Mouse (Mus musculus): ENCODE measurements around the gene Cacna2d2. TPM values are rescaled to one million over a fixed set of nuclear protein-coding genes. Genes with fewer than 3 reads are reported as not detected.
A peak's percentile ranks its signal among the peaks of the same experiment; 100 is the strongest.

The Cacna2d2 gene
- polyA plus RNA-seq (2015; fragmentation: Nextera tagmentation; extraction: Ambion mirVana): 3.9 and 4.2 TPM in 2 replicates

DNA sequence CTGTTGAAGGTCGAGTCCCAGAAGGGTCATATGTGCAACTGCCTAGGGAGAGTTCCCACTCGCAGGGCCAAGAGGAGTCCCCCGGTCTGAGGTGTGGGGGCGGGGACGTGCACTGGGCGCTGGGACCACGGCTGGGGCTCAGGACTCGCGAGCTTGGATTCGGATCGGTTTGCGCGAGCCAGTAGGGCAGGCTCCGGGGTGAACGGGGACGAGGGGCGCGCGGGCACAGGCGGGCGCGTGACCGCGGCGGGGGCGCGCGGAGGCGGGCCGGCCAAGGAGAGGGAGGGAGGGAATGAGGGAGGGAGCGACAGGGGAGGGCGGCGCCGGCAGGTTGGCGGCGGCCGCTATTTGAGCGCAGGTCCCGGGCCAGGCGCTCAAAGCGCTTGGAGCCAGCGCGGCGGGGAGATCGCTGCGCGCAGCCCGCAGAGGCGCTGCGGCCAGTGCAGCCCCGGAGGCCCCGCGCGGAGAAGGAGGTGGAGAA is at the start of gene Cacna2d2:
Gene Cacna2d2, plus strand, starts transcription at position 122 of the 481 bp plus-strand sequence.
- WGBS: 2% methylated on average over 31 of the region's 54 CpGs
- Histone ChIP-seq H3K4me3 (peak within 1 kb of the TSS; percentile 89), H3K4me2 (replicated peaks) (peak within 1 kb of the TSS; percentile 99), H3K27ac (replicated peaks) (peak within 1 kb of the TSS; percentile 56), H3K36me3 (no peaks in the 10 kb centered on the region), H3K9ac (replicated peaks) (peak within 1 kb of the TSS; percentile 76), H3K9me3 (no peaks in the 10 kb centered on the region), H3K27me3 (peaks cover 47% of the 10 kb centered on the region; the same call in 1 of the 2 replicates), H3K4me1 (peaks cover 42% of the 10 kb centered on the region)
- peak; percentile 74 for ATAC-seq (replicated peaks)

- no peaks in the 10 kb centered on the region for H3K4me1 ChIP-seq
- no peak for ATAC-seq (replicated peaks)
- WGBS: 67% methylated on average over 1 of the region's 1 CpGs
- H3K9ac ChIP-seq (replicated peaks): no peak overlapping the region
- H3K27me3 ChIP-seq: peaks cover 9% of the 10 kb centered on the region; the same call in 1 of the 2 replicates
- no peak overlapping the region for H3K4me3 ChIP-seq
- H3K4me2 ChIP-seq (replicated peaks): no peak overlapping the region
- H3K27ac ChIP-seq (replicated peaks): no peak overlapping the region
- no peaks in the 10 kb centered on the region for H3K9me3 ChIP-seq
- no peaks in the 10 kb centered on the region for H3K36me3 ChIP-seq
Observed at GRCm38 (mm10) chr9:107354826-107355225, 44.6 kb upstream of the Cacna2d2 start.

DNA sequence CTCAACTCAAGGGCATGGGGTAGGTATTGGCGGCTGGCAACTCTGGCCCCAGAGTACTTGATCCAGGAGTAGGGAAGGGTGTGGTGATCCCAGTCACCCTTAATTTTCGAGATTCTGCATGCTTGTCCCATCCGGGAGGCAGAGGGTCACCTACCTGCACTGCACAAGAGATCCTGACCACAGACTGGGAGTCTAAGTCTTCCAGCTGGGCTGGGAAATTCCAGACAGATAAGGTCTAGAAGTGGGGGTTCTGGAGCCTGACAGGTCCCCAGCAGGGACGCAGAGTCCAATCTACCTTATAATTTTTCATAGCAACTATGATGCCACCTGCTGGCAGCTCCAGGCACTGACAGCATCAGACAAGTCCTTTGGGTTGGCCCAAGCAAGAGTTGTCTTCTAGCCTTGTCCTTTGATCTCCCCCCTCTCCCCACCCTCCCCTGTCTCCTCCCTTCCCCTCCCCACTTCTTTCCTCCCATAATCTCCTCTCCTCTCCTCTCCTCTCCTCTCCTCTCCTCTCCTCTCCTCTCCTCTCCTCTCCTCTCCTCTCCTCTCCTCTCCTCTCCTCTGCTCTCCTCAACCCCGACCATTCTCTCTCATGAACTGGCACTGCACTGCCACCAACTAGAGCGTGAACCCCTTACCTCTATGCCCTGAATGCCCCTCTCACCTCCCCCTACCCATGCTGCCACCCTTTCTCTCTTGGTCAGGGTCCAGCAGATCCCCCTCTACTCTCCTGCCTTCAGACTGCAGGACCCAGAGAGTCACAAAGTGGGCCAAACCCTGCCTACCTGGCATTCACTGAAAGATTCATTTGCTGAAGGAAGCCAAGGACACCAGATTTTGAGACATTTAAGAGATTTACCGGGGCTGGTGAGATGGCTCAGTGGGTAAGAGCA is 43.3 kb upstream of the Cacna2d2 start:
- 49% methylated on average over 7 of the region's 7 CpGs for WGBS
- no peaks in the 10 kb centered on the region for H3K36me3 ChIP-seq
- ATAC-seq (replicated peaks): 0 out of 2 replicates have a peak, but pooled peaks have one; percentile 20

GRCm38 (mm10) chr9:107357651-107358050 is 41.8 kb upstream of the Cacna2d2 start:
- Histone ChIP-seq H3K27me3 (peaks cover 9% of the 10 kb centered on the region; the same call in 1 of the 2 replicates), H3K4me3 (no peak overlapping the region), H3K27ac (replicated peaks) (no peak overlapping the region), H3K36me3 (no peaks in the 10 kb centered on the region), H3K4me2 (replicated peaks) (no peak overlapping the region), H3K4me1 (peaks cover 5% of the 10 kb centered on the region; the same call in 1 of the 2 replicates), H3K9me3 (no peaks in the 10 kb centered on the region), H3K9ac (replicated peaks) (no peak overlapping the region)
- ATAC-seq (replicated peaks): peak; percentile 55
- 13% methylated on average over 5 of the region's 5 CpGs for WGBS

More for the DNA sequence above, 43.3 kb upstream of the Cacna2d2 start:
- Histone ChIP-seq H3K4me3 (no peak overlapping the region), H3K4me2 (replicated peaks) (no peak overlapping the region), H3K27ac (replicated peaks) (no peak overlapping the region), H3K9ac (replicated peaks) (no peak overlapping the region), H3K27me3 (peaks cover 9% of the 10 kb centered on the region; the same call in 1 of the 2 replicates), H3K4me1 (peaks cover 1% of the 10 kb centered on the region; the same call in 1 of the 2 replicates), H3K9me3 (no peaks in the 10 kb centered on the region)

DNA sequence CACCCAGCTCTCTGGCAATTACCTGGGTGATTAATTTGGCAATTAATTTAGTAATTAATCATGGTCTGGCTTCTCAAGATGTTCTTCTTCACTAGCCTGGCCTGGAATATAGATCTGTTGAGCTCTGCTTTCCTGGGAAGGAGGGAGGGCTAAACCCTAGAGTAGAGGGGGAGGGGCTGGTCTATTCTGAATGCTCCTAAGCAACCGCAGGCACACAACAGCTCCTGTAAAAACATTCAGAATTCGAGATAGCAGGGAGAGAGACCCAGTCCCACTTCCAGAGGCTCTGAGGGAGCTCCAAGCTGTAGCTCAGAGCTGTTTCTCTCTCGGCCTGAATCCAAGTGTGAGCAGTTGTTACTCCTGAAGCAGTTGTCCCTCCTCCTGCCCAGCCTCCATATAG is 38.4 kb upstream of the Cacna2d2 start:
- no peaks in the 10 kb centered on the region for H3K36me3 ChIP-seq
- no peaks in the 10 kb centered on the region for H3K9me3 ChIP-seq
- peaks cover 5% of the 10 kb centered on the region; the same call in 1 of the 2 replicates for H3K4me1 ChIP-seq
- H3K27ac ChIP-seq (replicated peaks): no peak overlapping the region
- ATAC-seq (replicated peaks): no peak
- H3K27me3 ChIP-seq: peaks cover 21% of the 10 kb centered on the region
- no peak overlapping the region for H3K4me3 ChIP-seq
- H3K4me2 ChIP-seq (replicated peaks): no peak overlapping the region
- H3K9ac ChIP-seq (replicated peaks): no peak overlapping the region
- 11% methylated on average over 3 of the region's 3 CpGs for WGBS

DNA sequence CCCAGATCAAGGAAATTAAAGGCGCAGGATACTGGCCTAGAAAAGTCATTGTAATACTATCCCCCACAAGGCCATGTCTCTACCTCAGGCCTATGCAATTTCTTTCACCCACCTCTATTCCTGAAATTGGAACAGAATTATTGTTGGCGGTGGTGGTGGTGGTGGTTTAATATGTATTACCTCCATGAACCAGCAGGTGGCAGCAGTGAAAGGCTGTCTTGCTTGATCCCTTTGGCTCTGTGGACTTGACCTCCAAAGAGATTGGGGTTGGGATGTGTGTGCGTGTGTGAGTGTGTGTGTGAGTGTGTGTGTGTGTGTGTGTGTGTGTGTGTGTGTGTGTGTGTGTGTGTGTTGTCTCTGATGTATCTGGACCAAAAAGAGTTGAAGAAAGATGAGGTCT is 32.8 kb upstream of the Cacna2d2 start:
- H3K4me2 ChIP-seq (replicated peaks): no peak overlapping the region
- H3K27ac ChIP-seq (replicated peaks): no peak overlapping the region
- H3K4me3 ChIP-seq: no peak overlapping the region
- no peaks in the 10 kb centered on the region for H3K9me3 ChIP-seq
- 6% methylated on average over 3 of the region's 3 CpGs for WGBS
- H3K4me1 ChIP-seq: no peaks in the 10 kb centered on the region
- H3K27me3 ChIP-seq: peaks cover 16% of the 10 kb centered on the region
- H3K9ac ChIP-seq (replicated peaks): no peak overlapping the region
- no peak for ATAC-seq (replicated peaks)
- no peaks in the 10 kb centered on the region for H3K36me3 ChIP-seq

DNA sequence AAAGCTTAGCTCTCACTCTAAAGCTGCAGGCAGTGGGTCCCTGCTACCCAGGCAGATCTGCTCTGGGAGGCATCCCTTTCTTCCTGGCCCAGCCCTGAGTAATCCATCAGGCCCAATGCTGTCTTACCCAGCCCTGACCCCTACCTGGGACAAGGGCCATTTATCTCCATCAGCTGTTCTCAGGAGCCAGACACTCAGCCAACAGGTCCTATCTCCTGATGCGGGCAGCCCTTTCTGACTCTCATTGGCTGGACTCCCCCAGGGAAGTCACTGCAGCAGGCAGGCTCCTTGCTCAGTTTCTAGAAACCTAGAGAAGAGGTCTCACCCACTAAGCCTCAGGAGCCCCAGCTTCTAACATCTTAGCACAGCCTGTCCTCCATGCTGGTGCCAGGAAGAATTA is 31.1 kb upstream of the Cacna2d2 start:
- no peaks in the 10 kb centered on the region for H3K9me3 ChIP-seq
- H3K36me3 ChIP-seq: no peaks in the 10 kb centered on the region
- H3K4me2 ChIP-seq (replicated peaks): no peak overlapping the region
- H3K4me3 ChIP-seq: no peak overlapping the region
- peaks cover 16% of the 10 kb centered on the region for H3K27me3 ChIP-seq
- H3K9ac ChIP-seq (replicated peaks): no peak overlapping the region
- H3K27ac ChIP-seq (replicated peaks): no peak overlapping the region
- ATAC-seq (replicated peaks): no peak
- WGBS: 94% methylated on average over 1 of the region's 1 CpGs
- no peaks in the 10 kb centered on the region for H3K4me1 ChIP-seq

DNA sequence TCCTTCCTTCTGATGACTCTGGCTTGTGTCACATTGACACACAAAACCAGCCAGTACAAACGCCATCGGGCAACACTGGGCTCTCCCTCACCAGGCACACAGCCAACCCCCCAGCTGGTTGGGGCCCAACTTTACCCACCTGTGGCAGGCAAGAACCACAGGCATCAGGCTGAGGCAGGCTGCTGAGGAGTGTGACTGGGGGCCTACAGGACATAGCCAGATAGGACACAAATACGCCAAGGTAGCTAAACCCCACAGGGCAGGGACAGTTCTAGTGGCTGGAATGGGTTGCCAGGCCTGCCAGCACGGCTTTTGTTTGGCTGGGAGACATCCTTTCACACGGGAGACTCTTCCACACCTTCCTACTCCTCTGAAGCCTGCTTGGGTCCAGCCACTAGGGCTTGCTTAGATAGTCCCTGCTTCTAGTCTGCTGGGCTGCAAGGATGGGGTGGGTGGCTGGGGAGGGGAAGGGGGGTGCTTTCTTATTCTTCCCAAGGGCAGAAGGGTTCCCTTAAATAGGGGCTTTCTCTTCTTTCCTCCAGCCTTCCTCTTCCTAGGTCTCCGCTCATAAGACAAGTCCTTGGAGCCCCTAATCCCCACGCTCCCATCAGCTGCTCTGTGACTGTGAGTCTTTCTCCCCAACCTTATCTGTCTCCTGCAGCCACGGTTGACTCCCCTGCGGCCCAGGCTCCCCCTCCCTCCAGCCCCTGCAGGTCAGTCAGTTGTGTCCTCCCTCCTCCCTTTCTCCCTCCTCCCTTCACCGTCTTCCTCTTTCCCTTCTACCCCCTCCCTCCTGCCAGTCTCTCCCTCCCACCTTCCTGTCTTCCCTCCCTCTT is 29.9 kb upstream of the Cacna2d2 start:
- no peak overlapping the region for H3K4me2 ChIP-seq (replicated peaks)
- no peak overlapping the region for H3K27ac ChIP-seq (replicated peaks)
- 46% methylated on average over 10 of the region's 10 CpGs for WGBS
- no peaks in the 10 kb centered on the region for H3K9me3 ChIP-seq
- H3K4me3 ChIP-seq: no peak overlapping the region
- H3K27me3 ChIP-seq: peaks cover 23% of the 10 kb centered on the region
- no peak overlapping the region for H3K9ac ChIP-seq (replicated peaks)
- H3K36me3 ChIP-seq: no peaks in the 10 kb centered on the region
- no peaks in the 10 kb centered on the region for H3K4me1 ChIP-seq
- no peak for ATAC-seq (replicated peaks)

- no peak overlapping the region for H3K9ac ChIP-seq (replicated peaks)
- peaks cover 23% of the 10 kb centered on the region for H3K27me3 ChIP-seq
- 15% methylated on average over 4 of the region's 4 CpGs for WGBS
- no peak overlapping the region for H3K27ac ChIP-seq (replicated peaks)
- ATAC-seq (replicated peaks): no peak
- no peaks in the 10 kb centered on the region for H3K36me3 ChIP-seq
- no peak overlapping the region for H3K4me2 ChIP-seq (replicated peaks)
- H3K4me1 ChIP-seq: 0 out of 2 replicates have a peak, but pooled peaks cover 4% of the 10 kb centered on the region
- no peaks in the 10 kb centered on the region for H3K9me3 ChIP-seq
- no peak overlapping the region for H3K4me3 ChIP-seq
Observed at GRCm38 (mm10) chr9:107370106-107370463, 29.3 kb upstream of the Cacna2d2 start.

- Histone ChIP-seq H3K27ac (replicated peaks) (no peak overlapping the region), H3K9me3 (no peaks in the 10 kb centered on the region), H3K4me1 (peaks cover 4% of the 10 kb centered on the region; the same call in 1 of the 2 replicates), H3K4me2 (replicated peaks) (no peak overlapping the region), H3K36me3 (no peaks in the 10 kb centered on the region), H3K9ac (replicated peaks) (no peak overlapping the region), H3K4me3 (no peak overlapping the region), H3K27me3 (peaks cover 32% of the 10 kb centered on the region)
- 0 out of 2 replicates have a peak, but pooled peaks have one; percentile 24 for ATAC-seq (replicated peaks)
- WGBS: 68% methylated on average over 4 of the region's 4 CpGs
Observed at GRCm38 (mm10) chr9:107372441-107372840, 27.0 kb upstream of the Cacna2d2 start.

DNA sequence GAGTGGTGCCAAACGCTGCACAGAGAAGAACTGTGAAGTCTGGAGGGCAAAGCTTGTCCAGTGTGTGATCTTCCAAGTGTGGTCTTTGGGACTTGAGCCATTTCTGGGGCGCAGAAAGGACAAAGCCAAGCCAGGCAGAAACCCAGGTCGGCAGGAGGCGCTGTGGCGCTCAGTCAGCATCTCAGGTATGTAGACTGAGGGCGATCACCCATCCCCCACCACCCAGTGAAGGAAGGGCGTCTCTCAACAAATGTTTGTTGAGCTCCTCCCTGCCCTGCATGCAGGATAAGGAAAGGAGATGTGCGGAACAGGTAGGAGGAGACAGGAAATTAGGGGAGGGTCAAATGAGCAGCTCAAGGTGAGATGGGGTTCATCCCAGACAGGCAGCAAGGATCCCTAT is 24.8 kb upstream of the Cacna2d2 start:
- Histone ChIP-seq H3K9me3 (no peaks in the 10 kb centered on the region), H3K4me1 (peaks cover 20% of the 10 kb centered on the region)
- 11% methylated on average over 8 of the region's 8 CpGs for WGBS

GRCm38 (mm10) chr9:107375451-107375850 is 24.0 kb upstream of the Cacna2d2 start:
- Histone ChIP-seq H3K36me3 (no peaks in the 10 kb centered on the region), H3K4me3 (no peak overlapping the region), H3K9me3 (no peaks in the 10 kb centered on the region), H3K4me2 (replicated peaks) (no peak overlapping the region), H3K9ac (replicated peaks) (no peak overlapping the region), H3K27ac (replicated peaks) (no peak overlapping the region), H3K27me3 (peaks cover 49% of the 10 kb centered on the region), H3K4me1 (peaks cover 20% of the 10 kb centered on the region)
- no peak for ATAC-seq (replicated peaks)
- 20% methylated on average over 5 of the region's 5 CpGs for WGBS

More for the DNA sequence above, 24.8 kb upstream of the Cacna2d2 start:
- Histone ChIP-seq H3K4me3 (no peak overlapping the region), H3K27me3 (peaks cover 41% of the 10 kb centered on the region), H3K9ac (replicated peaks) (no peak overlapping the region), H3K27ac (replicated peaks) (no peak overlapping the region), H3K4me2 (replicated peaks) (no peak overlapping the region), H3K36me3 (no peaks in the 10 kb centered on the region)
- ATAC-seq (replicated peaks): no peak

All from forebrain, embryonic 15.5 days (tissue).